Mouse (Mus musculus) retina, embryonic 14.5 days (tissue): ENCODE measurements at regions not wholly inside any gene's neighbourhood (a gene's known extent, or its start where the extent isn't known, plus 50 kb on each side); places are given as distances from the start of the nearest gene placed in this dataset.

Experiments
- DNase-seq: peaks from one replicate; pipeline ENCODE4 v3.0.0-alpha.2; 2015; ENCODE audit warnings: low spot score

DNA sequence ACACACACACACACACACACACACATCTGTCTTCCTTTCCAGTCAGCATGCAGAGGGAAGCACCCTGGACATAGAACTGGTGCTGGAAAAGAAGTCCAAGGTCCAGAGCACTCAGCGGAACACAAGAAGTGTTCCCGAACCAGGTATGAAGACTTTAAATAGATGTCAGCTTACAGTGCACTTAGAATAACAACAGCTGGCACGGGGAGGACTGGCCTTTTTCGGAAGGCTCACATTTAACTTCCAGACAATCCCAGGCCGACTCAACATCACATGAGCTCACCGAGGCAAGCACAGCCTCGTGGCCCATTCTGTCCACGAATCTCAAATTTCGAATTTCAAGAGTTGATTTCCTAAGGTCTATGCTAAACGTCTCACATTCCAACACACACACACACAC is 70.9 kb upstream of the Slc25a33 start:
- no peak for DNase-seq

DNA sequence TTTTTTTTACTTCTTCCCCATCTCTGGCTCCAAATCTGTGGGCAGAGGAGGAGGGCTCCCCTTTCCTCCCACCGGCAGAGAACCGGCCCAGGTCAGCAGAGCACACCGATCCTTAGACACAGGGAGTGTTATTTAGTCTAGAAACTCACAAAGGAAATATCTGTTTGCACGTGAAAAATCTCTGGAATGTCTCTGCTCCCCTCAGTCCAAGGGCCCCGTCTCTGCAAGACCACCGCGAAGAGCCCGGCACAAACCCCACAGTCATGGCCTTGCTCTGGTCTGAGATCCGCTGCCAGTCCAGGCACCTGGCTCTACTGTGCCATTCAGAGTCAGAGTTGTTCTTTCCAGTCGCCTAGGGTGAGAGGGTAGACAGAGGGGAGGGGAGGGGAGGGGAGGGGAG is 69.7 kb upstream of the Slc25a33 start:
- no peak for DNase-seq

DNA sequence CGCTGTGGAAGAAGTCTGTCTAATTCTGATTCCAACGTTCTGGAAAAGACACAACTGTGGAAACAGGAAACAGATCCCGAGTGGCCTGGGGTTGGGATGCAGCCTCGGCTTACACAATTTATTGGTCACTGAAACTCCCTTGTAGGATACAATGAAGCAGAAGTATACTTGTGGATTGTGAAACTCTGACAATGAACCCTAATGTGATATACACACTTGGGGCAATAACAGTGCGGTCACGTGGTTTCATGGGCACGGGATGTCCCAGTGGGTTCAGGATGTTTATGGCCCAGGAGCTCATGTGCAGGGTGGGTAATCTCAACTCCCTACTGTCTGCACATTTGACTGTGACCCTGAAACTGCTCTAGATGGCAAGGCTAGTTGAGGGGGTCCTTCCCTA is 68.8 kb upstream of the Slc25a33 start:
- DNase-seq, result no peak

DNA sequence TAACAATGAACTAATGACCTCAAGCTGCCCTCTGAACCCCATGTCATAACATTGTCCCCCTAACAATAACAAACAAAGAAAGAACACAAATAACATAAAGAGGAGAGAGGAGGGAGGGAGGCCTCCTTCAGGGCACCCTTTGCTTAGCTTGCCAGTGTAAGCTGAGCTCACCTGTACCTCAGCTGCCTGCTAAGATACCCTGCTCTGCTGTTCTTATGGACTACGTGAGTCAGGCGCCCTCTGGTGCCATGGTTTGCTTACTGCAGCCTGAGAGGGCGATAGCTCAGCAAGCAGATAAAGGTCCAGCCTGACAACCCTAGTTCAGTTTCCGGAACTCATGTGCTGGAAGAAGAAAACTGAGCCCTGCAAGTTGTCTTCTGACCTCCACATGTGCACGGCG is 67.8 kb upstream of the Slc25a33 start:
- peak; percentile 56 for DNase-seq

DNA sequence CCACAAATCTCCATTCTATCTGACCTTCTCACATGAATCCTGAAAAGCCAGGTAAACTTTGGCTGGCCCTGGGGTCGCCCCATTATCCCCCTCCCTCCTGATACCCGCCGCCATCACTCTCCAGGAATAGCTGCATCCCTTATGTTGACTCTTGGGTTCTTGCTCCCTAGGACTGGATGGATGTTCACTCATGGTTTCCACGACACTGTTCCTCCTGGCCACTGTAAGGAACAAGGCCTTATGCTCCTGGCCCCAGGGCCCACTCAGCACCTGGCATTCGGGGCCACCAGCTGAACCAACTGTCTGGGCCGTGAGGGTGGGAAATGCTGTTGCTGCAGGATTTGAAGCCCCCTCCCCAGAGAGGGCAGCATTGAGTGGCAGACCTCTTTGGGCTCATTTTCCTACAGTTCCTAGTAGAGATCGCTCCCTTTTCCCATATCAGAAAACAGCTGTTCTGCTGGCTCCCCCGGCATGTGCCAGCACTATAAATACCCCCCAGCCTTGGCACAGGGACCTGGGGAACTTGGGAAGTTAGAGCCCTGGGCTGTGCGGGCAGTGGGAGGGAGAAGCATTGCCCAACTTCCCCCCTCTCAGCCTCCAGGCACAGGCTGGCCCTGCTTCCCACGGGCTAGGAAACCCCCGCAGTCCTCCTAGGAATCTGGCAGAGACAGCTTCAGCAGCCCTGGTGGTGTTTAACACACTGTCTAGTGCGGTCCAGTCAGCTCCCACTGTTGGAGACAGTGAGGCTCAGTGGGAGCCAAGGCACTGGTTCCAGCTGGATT is 66.6 kb upstream of the Slc25a33 start:
- no peak for DNase-seq

DNA sequence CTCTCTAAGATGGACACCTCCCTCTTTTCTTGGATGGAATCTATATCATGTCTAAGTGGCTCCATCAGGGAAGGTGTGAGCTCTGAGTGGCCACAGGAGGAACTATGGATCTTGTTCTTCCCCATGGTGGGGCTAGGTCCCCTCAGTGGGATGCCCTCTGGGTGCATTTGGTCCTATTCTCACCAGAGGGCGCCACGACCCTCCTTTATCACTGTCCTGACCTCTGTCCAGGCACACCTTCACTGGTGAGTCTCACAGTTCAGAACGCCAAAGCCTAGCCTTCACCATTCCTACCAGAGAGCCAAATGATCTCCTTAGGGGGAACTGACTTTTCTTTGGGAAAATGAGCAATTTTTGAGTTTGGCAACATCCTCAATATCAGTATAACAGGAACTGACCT is 64.6 kb upstream of the Slc25a33 start:
- DNase-seq, result peak; percentile 53

DNA sequence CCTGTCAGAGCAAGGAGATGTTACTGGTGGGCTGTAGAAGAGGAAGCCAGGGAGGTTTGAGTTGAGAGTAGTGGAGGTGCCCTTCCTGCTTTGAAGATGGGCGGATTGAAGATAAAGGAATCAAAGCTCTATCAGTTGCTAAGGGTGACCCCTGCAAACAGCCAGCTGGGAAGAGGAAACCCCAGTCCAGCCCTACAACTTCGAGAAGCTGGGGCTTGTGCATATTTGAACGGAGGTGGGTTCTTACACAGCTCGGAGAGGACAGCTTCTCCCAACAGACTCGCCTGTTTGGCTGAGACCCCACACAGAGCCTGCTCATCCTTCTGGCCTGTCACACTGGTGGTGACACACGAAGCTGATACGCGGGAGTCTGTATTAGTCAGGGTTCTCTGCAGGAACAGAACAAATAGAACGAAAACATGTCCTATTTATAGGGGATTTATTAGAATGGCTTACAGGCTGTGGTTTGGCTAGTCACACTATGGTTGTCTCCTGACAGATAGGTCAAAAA is 60.6 kb upstream of the Slc25a33 start:
- DNase-seq, result no peak

DNA sequence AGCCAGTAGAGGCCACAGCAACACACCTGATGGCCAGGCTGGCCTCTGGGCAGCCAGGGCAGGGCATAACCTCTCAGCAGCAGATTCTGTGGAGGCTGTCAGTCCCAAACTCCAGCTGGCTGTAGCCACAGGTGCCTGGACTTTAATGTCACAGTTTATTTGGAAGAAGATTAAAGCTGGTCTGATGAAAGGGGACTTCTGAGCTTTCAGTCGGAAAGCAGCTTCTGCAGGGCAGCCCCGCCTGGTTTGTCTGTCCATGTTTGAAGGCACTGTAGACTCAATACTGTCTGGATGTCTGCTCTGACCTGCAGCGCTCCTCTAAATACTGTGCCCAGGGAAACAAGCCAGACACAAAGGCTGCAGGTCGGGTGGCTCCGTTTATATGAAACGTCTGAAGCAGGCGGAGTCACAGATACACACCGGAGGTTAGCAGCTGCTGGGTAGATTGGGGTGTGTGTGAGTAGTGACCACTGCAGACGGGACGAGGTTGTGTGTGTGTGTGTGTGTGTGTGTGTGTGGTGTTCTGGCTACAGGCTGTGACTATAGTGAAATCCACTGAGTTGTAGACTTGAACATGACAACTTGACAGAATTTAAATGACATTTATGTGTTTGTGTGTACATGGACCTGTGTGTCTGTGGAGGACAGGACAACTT is 58.5 kb upstream of the Slc25a33 start:
- DNase-seq, result no peak

DNA sequence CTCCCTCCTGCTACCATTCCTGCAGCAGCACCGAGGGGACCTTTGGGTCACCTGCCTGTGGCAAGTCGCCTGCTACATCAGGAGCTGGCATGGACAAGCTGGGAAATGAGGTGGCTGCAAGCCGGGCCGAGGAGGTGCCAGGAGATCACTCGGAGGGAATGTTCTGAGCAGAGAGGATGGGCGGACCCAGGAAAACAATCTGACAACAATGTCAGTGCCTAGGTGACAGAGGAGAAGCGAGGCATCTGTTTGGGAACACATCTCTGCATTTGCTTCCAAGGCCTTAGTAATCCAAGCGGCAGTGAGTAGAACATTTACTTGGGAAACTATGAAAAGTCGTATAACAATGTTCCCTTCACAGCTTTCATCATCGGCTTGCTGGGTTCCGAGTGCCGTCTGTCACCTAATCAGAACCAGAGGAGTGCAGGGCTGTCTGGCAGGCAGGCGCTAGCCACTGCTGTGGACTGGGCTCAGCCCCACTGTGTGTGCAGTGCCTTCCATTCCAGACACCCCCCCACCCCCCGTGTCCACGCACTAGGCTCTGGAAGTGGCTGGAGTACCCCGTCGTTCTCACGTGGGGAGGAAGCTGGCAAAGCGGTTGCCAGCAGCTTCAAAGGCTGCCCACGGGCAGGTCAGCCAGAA is 56.6 kb upstream of the Slc25a33 start:
- DNase-seq, result no peak

DNA sequence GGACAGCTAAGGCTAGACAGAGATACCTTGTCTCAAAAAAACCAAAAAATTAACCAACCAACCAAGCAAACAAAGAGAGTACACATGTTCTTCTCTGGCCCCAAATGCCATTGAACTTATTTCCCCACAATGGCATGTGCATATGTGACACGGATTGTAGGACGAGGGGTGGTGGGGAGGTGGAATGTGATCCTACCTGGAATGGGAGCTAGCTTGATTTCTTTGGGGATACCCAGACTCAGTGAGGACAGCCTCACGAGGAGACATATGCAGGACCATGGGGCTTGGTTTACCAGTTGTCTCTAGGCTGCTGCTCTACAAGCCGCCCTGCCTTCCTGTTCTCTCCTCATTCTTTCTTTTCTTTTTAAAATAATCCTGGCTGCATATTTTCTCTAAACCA is 55.9 kb upstream of the Slc25a33 start:
- DNase-seq, result no peak

DNA sequence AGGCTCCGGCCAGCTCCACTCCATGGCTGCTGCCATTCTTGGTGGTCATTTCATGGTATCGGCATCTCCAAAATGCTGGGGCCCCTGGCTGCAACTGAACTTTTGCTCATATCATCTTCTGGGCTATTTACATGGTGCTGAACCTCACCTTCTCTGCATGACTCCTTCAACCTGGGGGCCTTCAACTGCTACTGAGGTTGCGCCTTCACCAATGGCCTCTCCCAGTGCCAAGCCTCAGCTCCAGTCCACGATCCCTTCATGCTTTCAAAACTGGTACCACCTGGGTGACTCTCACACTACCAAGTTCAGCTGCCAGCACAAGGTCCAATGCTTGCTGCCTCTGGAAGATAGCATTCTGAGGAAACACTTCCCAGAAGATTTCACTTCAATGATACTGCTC is 53.7 kb upstream of the Slc25a33 start:
- no peak for DNase-seq
